Mouse (Mus musculus): ENCODE results near the gene Spata1. TPM values are rescaled to one million over a fixed set of nuclear protein-coding genes. Genes with fewer than 3 reads are reported as not detected.
A peak's percentile ranks its signal among the peaks of the same experiment; 100 is the strongest.
"Not testable (repeated sequence)": the region's sequence is repeated elsewhere in the genome, so short reads cannot be mapped to it uniquely, and the experiment has no call there.

The Spata1 gene
- polyA plus RNA-seq, 1 experiment, result 5.2 TPM

- no peak for DNase-seq (ENCODE audit: low spot score)
Observed at GRCm38 (mm10) chr3:146451375-146451774, 48.2 kb downstream of the Spata1 start.

- DNase-seq (ENCODE audit: low spot score), result peak; percentile 81
Observed at GRCm38 (mm10) chr3:146450371-146450841, 49.1 kb downstream of the Spata1 start.

- no peak for DNase-seq (ENCODE audit: low spot score)
Observed at GRCm38 (mm10) chr3:146449745-146450250, 49.8 kb downstream of the Spata1 start, which contains the start of gene Ctbs. Ctbs (plus strand) TSS chr3:146449795.

- DNase-seq (ENCODE audit: low spot score), result no peak
Observed at GRCm38 (mm10) chr3:146448969-146449368, 50.6 kb downstream of the Spata1 start.

GRCm38 (mm10) chr3:146448372-146448771 is 51.2 kb downstream of the Spata1 start:
- no peak for DNase-seq (ENCODE audit: low spot score)

GRCm38 (mm10) chr3:146447598-146447997 is 52.0 kb downstream of the Spata1 start:
- no peak for DNase-seq (ENCODE audit: low spot score)

GRCm38 (mm10) chr3:146447156-146447555 is 52.4 kb downstream of the Spata1 start:
- DNase-seq (ENCODE audit: low spot score), result no peak

- DNase-seq (ENCODE audit: low spot score), result no peak
Observed at GRCm38 (mm10) chr3:146444880-146445279, 54.7 kb downstream of the Spata1 start.

GRCm38 (mm10) chr3:146443380-146443779 is 56.2 kb downstream of the Spata1 start:
- DNase-seq (ENCODE audit: low spot score), result no peak

- no peak for DNase-seq (ENCODE audit: low spot score)
Observed at GRCm38 (mm10) chr3:146442936-146443335, 56.6 kb downstream of the Spata1 start.

GRCm38 (mm10) chr3:146442484-146442883 is 57.1 kb downstream of the Spata1 start:
- DNase-seq (ENCODE audit: low spot score), result no peak

- no peak for DNase-seq (ENCODE audit: low spot score)
Observed at GRCm38 (mm10) chr3:146440422-146440821, 59.1 kb downstream of the Spata1 start.

GRCm38 (mm10) chr3:146440011-146440410 is 59.5 kb downstream of the Spata1 start:
- no peak for DNase-seq (ENCODE audit: low spot score)

- DNase-seq (ENCODE audit: low spot score), result no peak
Observed at GRCm38 (mm10) chr3:146436114-146436513, 63.4 kb downstream of the Spata1 start.

GRCm38 (mm10) chr3:146435533-146435932 is 64.0 kb downstream of the Spata1 start:
- no peak for DNase-seq (ENCODE audit: low spot score)

- DNase-seq (ENCODE audit: low spot score), result no peak
Observed at GRCm38 (mm10) chr3:146434686-146435085, 64.9 kb downstream of the Spata1 start.

- peak; percentile 10 for DNase-seq (ENCODE audit: low spot score)
Observed at GRCm38 (mm10) chr3:146433681-146434350, 65.7 kb downstream of the Spata1 start.

- not testable (repeated sequence) for DNase-seq (ENCODE audit: low spot score)
Observed at GRCm38 (mm10) chr3:146433063-146433462, 66.5 kb downstream of the Spata1 start.

GRCm38 (mm10) chr3:146426489-146426888 is 73.1 kb downstream of the Spata1 start:
- DNase-seq (ENCODE audit: low spot score), result no peak

GRCm38 (mm10) chr3:146425902-146426301 is 73.7 kb downstream of the Spata1 start:
- DNase-seq (ENCODE audit: low spot score), result no peak

- DNase-seq (ENCODE audit: low spot score), result no peak
Observed at GRCm38 (mm10) chr3:146424306-146424900, 75.2 kb downstream of the Spata1 start.

GRCm38 (mm10) chr3:146423710-146424109 is 75.8 kb downstream of the Spata1 start:
- no peak for DNase-seq (ENCODE audit: low spot score)

- DNase-seq (ENCODE audit: low spot score), result no peak
Observed at GRCm38 (mm10) chr3:146421787-146422186, 77.8 kb downstream of the Spata1 start.
